Mouse (Mus musculus): ENCODE results near the gene Lrrc15.

Gene Lrrc15

DNA sequence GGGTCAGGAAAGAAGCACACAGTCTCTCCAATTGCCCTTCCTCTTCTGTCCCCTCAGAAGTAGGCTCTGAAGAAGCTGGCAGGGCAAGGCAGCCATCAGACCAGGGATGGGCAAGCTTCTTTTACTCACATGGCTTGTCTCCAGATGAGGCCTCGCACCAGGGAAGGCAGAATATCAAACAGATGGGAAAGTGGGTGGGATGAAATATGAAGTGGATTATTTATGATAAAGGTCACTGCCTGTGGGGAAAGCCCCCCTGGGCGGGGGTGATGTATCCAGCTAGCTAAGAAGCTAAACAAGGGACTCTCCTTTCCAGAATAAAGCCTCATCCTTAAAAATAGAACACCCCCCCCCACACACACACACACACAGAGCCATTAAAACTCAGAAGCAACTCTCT is 47.5 kb downstream of the Lrrc15 start:
- DNase-seq, result no peak

DNA sequence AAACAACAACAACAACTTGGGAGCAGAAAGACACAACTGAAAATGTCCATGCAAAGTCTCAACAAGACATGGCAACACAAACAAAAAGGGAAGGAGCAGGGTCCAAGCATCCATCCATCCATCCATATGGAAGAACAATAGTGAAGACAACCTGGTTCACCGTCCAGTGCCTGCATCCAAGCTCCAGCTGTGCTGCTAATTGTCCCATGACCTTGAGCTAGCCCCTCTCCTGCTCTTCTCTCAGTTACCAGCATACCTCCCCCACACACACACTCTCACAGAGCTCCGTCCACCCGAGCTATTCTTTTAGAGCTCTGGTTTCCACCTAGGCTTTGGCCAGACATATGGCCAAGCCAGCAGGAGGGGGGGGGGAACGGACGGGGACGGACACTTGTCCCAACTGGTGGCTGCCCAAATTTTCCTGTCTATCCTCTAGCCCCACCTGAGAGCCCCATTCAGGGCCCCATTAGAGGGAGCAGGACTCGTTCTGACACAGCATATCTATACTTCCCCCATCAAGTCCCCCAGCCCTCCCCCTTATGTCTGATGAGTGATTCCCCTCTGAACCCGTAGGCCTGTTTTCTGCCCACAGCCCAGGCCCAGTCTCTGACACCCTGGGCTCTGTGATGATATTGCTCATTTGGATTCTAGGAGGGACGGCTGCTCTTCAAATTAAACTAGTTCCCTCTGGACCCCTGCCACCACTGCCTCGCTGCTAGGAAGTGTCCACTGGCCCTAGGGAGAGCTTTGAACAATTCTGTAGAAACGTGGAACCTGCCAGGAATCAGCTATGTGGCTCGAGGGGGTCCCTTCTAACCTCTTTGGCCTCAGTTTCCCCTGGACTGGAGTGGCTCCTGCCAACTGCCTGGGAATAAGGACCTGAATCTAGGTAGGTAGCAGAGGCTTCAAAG is 48.2 kb downstream of the Lrrc15 start:
- no peak for DNase-seq

DNA sequence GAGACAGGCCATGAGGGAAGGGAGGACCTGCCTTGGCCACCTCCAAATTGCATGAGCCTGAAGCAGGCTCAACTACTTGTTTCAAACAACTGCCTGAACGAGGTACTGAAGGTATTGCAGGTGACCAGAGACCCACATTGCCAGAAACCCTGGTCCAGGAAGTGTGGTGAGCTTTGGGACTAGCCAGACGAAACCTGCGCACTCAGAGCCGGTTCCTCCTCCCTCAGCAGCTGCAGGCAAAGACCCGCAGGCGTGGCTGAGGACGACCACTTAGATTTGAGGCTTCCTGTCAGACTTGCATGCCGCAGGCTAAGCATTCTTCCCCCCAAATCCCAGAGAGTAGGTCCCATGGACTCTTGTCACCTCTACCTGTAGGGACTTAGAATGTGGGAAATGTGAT is 49.0 kb downstream of the Lrrc15 start:
- no peak for DNase-seq

DNA sequence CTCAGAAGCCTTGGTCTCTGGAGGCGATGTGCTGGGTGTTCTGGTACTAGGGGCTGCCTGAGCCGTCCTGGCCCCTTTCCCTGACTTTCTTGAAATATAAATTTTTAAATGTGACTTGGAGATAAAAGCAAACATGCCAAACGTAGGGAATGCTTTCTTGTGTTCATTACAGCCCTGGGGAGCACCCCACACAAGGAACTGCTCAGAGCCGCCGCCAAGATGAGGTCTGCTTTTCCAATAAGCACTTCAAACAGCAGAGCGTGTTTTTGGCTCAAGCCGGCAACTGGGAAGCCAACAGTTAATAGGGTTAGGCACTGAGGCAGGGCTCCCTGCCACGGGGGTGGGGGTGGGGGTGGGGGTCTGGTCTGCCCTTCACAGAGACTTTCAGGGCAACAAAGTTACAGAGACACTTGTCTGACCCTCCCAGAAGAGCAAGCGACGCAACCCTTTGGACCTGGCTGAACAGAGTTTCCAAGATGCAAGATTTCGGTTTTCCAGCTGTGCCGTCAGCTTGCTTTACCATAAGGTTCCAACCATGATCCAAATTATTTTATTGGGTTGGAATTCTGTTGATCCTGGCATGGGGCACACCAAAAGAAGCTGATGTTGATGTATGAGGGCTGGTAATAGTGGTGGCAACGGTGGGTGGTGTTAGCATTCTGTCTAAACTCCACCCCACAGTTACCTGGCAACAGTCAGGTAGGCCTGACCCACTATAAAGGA is 51.0 kb downstream of the Lrrc15 start:
- DNase-seq, result no peak

DNA sequence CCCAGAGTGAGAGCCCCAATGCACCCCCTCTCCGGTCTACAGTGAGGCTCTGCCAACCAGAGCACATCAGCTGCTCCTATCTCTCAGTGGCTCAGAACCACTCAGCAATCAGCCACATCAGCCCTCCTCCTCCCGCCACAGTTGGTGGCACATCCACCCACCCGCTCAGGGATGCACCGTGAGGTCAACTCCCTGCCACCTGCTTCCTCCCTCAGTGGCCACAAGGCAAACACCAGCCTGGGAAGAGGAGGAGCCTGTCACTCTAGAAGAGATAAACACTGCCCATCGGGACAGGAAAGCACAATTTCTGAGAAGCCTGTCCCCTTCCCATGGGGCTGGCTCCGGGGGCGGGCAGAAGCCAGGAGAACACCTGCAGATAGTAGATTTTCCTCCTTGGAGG is 55.7 kb downstream of the Lrrc15 start:
- DNase-seq, result no peak

DNA sequence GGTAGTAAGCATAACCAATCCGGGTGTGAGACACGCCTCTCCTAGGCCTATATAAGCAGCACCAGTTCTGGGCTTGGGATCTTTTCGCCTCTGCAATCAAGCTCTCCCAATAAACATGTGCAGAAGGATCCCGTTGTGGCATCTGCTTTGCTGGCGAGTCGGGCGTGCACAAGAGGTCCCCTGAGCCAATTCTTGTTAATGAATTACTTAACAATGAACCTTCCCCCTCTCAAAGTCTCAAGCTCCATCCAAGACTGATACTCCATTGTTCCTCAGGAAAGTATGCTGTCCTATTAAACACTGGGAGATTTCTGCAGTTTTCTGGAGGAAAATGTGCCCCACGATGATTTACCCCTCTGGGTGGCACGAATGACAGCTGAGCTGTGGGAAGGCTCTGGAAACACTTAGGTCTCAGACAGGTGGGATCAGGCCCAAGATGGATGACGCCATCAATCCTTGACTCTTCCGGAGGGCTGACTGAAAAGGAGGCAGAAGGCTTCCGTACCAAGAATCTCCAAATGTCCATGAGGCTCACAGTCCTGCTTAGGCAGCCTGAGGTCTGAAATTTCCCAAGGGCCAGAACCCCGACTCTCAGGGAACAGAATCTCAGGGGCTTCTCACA is 61.8 kb downstream of the Lrrc15 start:
- DNase-seq, result no peak
